Mouse (Mus musculus): ENCODE measurements around the gene Csad. TPM values are rescaled to one million over a fixed set of nuclear protein-coding genes. Genes with fewer than 3 reads are reported as not detected.

The Csad gene
- 0.97 and 1.4 TPM in 2 replicates for polyA plus RNA-seq (2012)

DNA sequence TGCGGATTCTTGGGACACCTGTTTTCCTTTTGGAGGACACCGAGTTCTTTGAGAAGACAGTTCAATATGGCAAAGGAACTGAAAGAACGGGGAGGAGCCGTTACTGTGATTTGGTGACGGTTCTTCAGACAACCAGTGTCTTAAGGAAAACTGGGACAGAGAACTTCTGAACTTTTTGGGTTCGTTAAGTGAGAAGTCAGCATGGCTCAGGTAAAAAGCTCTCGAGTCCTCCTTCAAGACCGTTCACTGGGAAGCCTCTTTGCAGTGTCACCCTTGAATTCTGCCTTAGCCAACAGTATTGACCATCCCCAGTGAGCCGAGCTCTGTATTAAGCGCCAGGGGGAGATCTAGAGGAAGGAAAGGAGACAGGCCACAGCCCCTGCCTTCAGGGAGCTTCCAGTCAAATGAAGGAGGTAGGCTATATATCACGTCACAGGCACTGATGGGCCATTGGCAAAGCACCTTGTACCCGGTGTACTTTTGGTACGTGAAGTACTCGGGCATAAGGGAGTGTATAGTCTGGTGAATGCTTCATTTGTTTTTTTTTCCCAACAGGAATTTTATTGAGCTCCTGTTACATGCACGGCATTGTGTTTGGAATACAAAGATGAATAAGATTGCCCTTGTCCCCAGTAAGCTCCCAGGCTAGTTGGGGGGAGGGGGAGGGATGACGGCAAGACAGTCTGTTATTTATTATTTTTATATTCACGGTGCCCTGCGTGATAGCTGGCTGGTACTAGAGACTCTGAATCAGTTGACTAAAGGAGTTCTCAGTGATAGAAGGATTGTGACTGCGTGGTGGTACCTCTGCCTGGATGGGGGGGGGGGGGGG, at the start of gene Csad:
Csad (minus strand) TSS at position 51 of the 832 bp plus-strand sequence.
- no peak for TF ChIP-seq GATA1 (IDR thresholded peaks at IDR 0.05; ENCODE audit: low read length)
- no peak for TF ChIP-seq TAL1 (IDR thresholded peaks at IDR 0.05; ENCODE audit: low read length)
- Histone ChIP-seq H3K4me3 (replicated peaks) (peak within 1 kb of the TSS; percentile 90), H3K9me3 (ENCODE audit: control insufficient read depth, low read length) (no peaks in the 10 kb centered on the region), H3K27me3 (ENCODE audit: control insufficient read depth) (no peaks in the 10 kb centered on the region), H3K36me3 (ENCODE audit: control insufficient read depth) (peaks cover 53% of the 10 kb centered on the region), H3K4me1 (ENCODE audit: control insufficient read depth) (peaks cover 33% of the 10 kb centered on the region)

DNA sequence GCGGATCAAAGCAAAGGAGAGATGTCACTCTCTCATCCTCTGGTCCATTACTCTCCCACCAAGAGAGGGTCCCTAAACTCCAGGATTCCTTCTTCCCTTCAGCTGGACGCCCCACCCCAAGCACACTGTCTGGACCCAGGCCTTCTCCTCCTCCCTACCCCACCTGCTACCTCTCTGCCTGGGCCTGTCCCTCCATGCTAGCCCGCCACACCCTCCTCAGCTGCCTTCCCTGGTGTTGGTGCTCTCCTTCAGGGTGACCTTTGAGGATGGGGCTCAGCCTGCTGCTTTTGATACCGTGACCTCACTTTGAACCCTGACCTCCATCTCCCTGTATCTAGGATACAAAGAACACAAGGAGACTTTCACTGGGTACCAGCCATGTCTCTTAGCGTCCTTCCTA, 46.0 kb upstream of the Csad start:
- Histone ChIP-seq H3K36me3 (ENCODE audit: control insufficient read depth) (no peaks in the 10 kb centered on the region), H3K4me1 (ENCODE audit: control insufficient read depth) (peaks cover 19% of the 10 kb centered on the region), H3K27me3 (ENCODE audit: control insufficient read depth) (peaks cover 96% of the 10 kb centered on the region), H3K4me3 (replicated peaks) (no peak overlapping the region), H3K9me3 (ENCODE audit: control insufficient read depth, low read length) (no peaks in the 10 kb centered on the region; the same call in 1 of the 2 replicates)
- TF ChIP-seq GATA1 (IDR thresholded peaks at IDR 0.05; ENCODE audit: low read length) (no peak), TAL1 (IDR thresholded peaks at IDR 0.05; ENCODE audit: low read length) (no peak)

DNA sequence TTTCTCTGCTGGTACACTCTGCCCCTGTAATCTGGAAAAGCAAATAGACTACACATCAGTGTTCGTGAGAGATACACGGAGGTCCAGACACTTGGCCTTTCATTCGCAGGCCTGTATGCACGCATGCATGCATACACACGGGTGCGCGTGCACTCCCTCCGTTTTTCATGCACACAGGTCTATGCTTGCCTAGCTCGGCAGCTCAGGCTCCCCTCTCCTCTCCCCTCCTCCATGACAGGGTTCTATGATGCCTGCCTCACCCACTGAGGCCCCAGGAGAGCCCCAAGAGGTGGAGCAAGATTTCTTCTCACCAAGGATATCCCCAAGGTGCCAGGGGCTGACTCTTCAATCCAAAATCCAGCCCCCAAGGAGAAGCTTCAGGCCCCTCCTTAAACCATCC, 45.4 kb upstream of the Csad start:
- Histone ChIP-seq H3K27me3 (ENCODE audit: control insufficient read depth) (peaks cover 96% of the 10 kb centered on the region), H3K9me3 (ENCODE audit: control insufficient read depth, low read length) (no peaks in the 10 kb centered on the region; the same call in 1 of the 2 replicates), H3K4me1 (ENCODE audit: control insufficient read depth) (peaks cover 19% of the 10 kb centered on the region), H3K36me3 (ENCODE audit: control insufficient read depth) (no peaks in the 10 kb centered on the region), H3K4me3 (replicated peaks) (no peak overlapping the region)
- TF ChIP-seq GATA1 (IDR thresholded peaks at IDR 0.05; ENCODE audit: low read length), result no peak
- TF ChIP-seq TAL1 (IDR thresholded peaks at IDR 0.05; ENCODE audit: low read length), result no peak

DNA sequence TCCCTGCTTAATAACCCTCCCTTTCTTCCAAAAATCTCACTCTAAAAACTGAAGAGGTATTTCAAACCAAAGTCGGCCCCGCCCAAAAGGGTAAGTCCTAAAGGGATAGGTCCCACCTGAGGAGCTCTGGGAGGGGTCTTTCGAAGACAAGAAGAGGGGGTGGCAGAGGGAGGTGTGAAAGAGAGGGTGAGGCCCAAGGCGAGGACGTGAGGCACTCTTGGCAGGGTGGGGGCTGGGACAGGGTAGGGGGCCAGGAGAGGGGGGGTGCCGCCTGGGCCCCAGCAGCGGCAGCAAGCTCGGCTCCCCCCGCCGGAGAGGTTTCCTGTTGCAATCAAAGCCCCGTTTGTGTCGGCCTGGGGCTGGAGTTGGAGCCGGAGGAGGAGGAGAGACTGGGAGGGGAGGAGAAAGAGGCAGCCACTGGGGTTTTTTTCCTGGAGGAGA, 44.7 kb upstream of the Csad start:
- no peaks in the 10 kb centered on the region; the same call in 1 of the 2 replicates for H3K9me3 ChIP-seq (ENCODE audit: control insufficient read depth, low read length)
- H3K4me3 ChIP-seq (replicated peaks), result no peak overlapping the region
- peaks cover 98% of the 10 kb centered on the region for H3K27me3 ChIP-seq (ENCODE audit: control insufficient read depth)
- H3K4me1 ChIP-seq (ENCODE audit: control insufficient read depth), result peaks cover 19% of the 10 kb centered on the region
- TF ChIP-seq TAL1 (IDR thresholded peaks at IDR 0.05; ENCODE audit: low read length), result no peak
- no peaks in the 10 kb centered on the region for H3K36me3 ChIP-seq (ENCODE audit: control insufficient read depth)

DNA sequence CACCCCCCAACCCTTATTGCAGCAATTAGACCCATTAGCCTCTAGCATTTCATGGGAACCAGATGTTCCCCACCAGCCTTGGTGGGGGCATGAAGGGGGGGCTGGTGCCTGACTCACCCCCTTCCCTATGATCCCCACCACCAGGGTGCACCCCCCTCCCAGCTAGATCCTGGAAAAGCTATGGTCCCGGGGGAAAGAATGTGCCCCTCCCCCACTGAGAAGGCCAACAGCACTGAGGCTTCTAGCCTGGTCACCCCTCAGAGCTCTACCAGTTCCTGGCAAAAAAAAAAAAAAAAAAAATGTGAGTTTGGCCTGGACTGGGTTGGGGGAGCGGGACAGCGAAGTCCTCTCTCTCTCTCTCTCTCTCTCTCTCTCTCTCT, 44.3 kb upstream of the Csad start:
- peaks cover 98% of the 10 kb centered on the region for H3K27me3 ChIP-seq (ENCODE audit: control insufficient read depth)
- H3K36me3 ChIP-seq (ENCODE audit: control insufficient read depth), result no peaks in the 10 kb centered on the region
- H3K9me3 ChIP-seq (ENCODE audit: control insufficient read depth, low read length), result no peaks in the 10 kb centered on the region; the same call in 1 of the 2 replicates
- peaks cover 19% of the 10 kb centered on the region for H3K4me1 ChIP-seq (ENCODE audit: control insufficient read depth)
- no peak overlapping the region for H3K4me3 ChIP-seq (replicated peaks)
- no peak for TF ChIP-seq GATA1 (IDR thresholded peaks at IDR 0.05; ENCODE audit: low read length)
- no peak for TF ChIP-seq TAL1 (IDR thresholded peaks at IDR 0.05; ENCODE audit: low read length)

DNA sequence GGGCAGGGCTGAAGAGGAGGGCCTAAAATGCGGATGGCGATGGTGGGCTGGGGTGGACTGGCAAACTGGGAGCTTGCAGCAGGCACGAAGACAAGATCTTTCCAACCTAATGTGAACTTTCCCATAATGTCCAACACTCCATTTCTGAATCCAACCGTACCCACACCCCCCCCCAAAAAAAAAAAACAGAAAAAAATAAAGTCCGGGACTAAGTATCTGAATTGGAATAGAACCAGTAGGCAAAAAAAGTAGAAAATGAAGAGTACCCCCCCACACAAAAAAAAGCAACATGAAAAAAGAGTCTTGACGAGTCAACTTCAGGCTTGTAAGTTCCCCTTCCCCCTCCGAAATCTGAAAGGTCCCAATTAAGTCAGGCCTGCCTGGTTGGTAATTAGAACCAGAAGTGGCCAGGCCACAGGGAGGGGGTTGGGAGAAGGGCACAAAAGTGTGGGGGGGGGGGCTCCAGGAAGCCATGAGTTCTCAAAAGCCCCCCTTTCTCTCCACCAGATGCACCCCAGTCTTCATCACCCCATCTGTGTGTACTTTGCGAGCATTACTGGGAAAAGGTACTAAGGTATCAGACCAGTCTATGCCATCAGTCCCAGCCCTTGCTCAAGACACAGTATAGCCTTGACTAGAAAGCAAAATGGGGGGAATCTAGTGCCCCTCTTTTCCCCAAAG, 43.7 kb upstream of the Csad start:
- Histone ChIP-seq H3K4me1 (ENCODE audit: control insufficient read depth) (peaks cover 21% of the 10 kb centered on the region), H3K9me3 (ENCODE audit: control insufficient read depth, low read length) (no peaks in the 10 kb centered on the region; the same call in 1 of the 2 replicates), H3K27me3 (ENCODE audit: control insufficient read depth) (peaks cover 98% of the 10 kb centered on the region), H3K4me3 (replicated peaks) (peak overlapping the region; percentile 20), H3K36me3 (ENCODE audit: control insufficient read depth) (no peaks in the 10 kb centered on the region)
- TF ChIP-seq TAL1 (IDR thresholded peaks at IDR 0.05; ENCODE audit: low read length), result no peak
- TF ChIP-seq GATA1 (IDR thresholded peaks at IDR 0.05; ENCODE audit: low read length), result no peak

DNA sequence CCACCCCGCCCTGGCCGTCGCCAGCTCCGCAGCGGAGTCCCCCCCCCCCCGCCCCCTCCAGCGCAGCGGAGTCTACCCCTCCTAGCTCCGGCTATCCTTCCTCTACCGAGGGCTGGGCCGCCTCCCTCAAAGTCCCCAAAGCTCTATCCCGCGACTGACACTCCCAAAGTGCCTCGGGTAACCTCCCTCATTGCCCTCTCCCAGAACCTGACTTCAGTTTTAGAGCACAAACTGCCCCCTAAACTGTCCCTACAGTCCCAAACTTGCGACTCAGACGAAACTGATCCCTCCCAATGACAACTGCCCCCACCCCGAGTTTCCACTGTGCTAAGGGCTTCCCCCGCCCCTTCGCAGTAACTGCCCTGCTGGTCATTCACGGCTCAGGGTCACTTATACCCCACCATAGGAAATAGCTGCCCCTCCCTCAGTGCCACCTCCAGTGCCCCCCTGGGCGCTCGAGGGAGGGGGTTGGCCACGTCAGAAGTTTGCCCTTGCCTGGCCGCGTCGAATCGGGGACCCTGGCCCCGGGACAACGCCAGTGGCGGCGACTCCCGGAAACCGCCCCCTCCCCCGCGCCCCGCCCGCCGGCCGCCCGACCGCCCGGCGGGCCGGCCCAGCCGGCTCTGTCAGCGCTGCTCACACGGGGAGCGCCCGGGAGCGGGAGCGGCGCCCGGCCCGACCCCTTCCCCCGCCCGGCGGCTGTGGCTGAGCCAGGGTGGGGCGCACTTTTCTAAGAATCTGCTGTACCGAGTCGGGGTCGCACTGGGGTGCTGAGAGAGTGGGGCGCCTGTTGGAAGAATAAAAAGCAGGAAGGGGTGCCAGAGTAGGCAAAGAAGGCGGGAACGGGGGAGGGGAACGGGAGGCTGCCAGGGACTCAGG, 43.0 kb upstream of the Csad start:
- H3K4me1 ChIP-seq (ENCODE audit: control insufficient read depth), result peaks cover 21% of the 10 kb centered on the region
- peaks cover 100% of the 10 kb centered on the region for H3K27me3 ChIP-seq (ENCODE audit: control insufficient read depth)
- H3K9me3 ChIP-seq (ENCODE audit: control insufficient read depth, low read length), result no peaks in the 10 kb centered on the region; the same call in 1 of the 2 replicates
- H3K36me3 ChIP-seq (ENCODE audit: control insufficient read depth), result no peaks in the 10 kb centered on the region
- H3K4me3 ChIP-seq (replicated peaks), result peak overlapping the region; percentile 50
- TF ChIP-seq GATA1 (IDR thresholded peaks at IDR 0.05; ENCODE audit: low read length) (no peak), TAL1 (IDR thresholded peaks at IDR 0.05; ENCODE audit: low read length) (no peak)

DNA sequence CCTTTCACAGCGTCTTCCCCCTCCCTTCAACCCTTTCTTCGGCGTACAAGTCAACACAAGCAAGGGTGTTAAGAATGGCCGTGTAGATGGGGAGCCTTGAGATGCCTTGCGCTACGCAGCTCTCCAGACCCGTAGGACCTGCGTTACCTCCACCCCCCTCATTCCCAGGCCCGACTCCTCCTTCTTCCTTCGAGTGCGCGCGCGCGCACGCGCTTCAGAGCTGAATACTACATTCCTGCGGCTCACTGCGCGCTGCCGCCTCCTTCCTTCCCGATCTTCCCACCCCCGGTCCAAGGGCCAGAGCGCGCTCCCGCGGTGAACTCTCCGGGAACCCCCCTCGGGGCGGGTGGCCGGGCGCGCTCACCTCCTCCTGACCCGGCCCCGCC, 42.3 kb upstream of the Csad start:
- Histone ChIP-seq H3K36me3 (ENCODE audit: control insufficient read depth) (no peaks in the 10 kb centered on the region), H3K9me3 (ENCODE audit: control insufficient read depth, low read length) (no peaks in the 10 kb centered on the region; the same call in 1 of the 2 replicates), H3K4me1 (ENCODE audit: control insufficient read depth) (peaks cover 21% of the 10 kb centered on the region), H3K4me3 (replicated peaks) (peak overlapping the region; percentile 55), H3K27me3 (ENCODE audit: control insufficient read depth) (peaks cover 99% of the 10 kb centered on the region)
- TF ChIP-seq GATA1 (IDR thresholded peaks at IDR 0.05; ENCODE audit: low read length) (no peak), TAL1 (IDR thresholded peaks at IDR 0.05; ENCODE audit: low read length) (no peak)
